Mouse (Mus musculus): ENCODE results near the gene Cacna1f.

DNA sequence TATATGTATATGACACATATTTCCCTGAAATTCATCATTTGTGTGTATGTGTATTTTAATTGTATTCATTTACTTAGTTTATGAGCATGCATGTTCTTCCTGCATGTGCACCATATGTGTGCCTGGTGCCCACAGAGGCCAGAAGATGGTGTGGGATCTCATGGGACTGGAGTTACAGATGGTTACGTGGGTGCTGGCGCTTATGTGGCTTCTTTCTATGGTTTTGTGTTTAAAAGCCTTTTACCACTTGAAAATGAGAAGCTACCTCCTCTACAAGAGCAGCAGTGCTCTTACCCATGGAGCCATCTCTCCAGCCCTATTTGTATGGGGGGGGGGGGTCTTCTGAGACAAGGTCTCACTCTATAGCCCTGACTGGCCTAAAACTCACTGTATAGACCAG, 25.7 kb upstream of the Cacna1f start:
- TF ChIP-seq CTCF (IDR thresholded peaks at IDR 0.05; ENCODE audit: borderline replicate concordance, extremely low read depth, insufficient read depth, insufficient read length) (no peak), POLR2A (IDR thresholded peaks at IDR 0.05; ENCODE audit: borderline replicate concordance, extremely low read depth, insufficient read depth, insufficient read length, poor library complexity, severe bottlenecking) (no peak)

All from brain, embryonic 14.5 days (tissue).